Mouse (Mus musculus) small intestine, adult 2 months (tissue): Measurements from ENCODE around the gene Plbd1.

Source experiments
- CTCF ChIP-seq: fragments of 200-500 bp; IDR thresholded peaks from 2 replicates; pipeline ENCODE4 v1.5.1; 2012; ENCODE audit warnings: low read depth, mild to moderate bottlenecking, control low read depth, inconsistent platforms, low read length, moderate library complexity, mixed read lengths; ENCODE audit not compliant: insufficient replicate concordance, insufficient read length; ENCODE audit errors: extremely low read depth
- POLR2A ChIP-seq: fragments of 200-500 bp; IDR thresholded peaks from 2 replicates; pipeline ENCODE4 v1.6.1; 2012; ENCODE audit warnings: low read depth, mild to moderate bottlenecking, control low read depth, inconsistent platforms, low read length, moderate library complexity

DNA sequence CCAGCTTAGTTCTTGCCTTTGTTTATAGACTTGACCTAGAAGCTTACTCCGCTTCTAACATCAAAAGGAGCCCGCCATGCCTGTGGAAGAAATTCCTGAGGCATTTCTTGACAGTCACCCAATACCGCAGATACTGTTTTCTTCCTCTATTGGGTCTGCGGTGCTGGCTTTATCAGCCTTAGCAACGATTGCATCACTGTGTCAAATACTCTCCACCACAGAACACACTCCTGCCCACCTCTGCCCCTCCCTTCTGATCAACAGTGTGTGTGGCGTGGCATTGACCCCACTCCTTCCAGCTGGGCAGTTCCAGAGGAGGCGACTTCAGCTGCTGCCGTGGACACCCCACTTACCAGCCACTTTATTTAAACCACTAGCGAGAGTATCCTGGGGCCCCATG, 16.0 kb downstream of the Plbd1 start:
- TF ChIP-seq POLR2A (no peak), CTCF (no peak)
